Mouse (Mus musculus) spleen, adult 2 months (tissue): ENCODE data around the gene Kifc3.

ENCODE experiments used
- CTCF ChIP-seq: fragments of 200-500 bp; IDR thresholded peaks from 2 replicates; pipeline ENCODE4 v1.5.1; 2011; ENCODE audit warnings: mild to moderate bottlenecking, inconsistent platforms; ENCODE audit not compliant: insufficient read depth, insufficient read length, insufficient replicate concordance; ENCODE audit errors: extremely low read depth
- POLR2A ChIP-seq: fragments of 200-500 bp; IDR thresholded peaks from 2 replicates; pipeline ENCODE4 v1.6.1; 2011; ENCODE audit warnings: low read depth, low read length, inconsistent platforms

DNA sequence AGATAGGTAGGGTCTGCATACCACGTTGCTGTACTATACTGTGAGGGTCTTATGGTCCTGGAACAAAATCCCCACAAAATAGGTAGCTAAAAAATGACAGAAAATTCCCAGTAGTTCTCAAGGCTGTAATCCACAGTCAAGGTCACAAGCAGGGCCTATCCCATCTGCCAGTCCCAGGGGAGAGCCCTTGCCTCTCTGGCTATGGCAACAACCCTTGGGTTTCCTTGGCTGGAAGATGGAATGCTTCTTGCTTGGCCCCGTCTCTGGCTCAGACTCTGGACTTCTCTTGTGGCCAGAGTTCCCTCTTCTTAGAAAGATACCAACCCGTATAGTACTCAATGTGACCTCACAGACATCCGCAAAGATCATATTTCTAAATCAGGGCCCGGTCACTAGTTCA lies 47.3 kb downstream of the Kifc3 start:
- TF ChIP-seq CTCF (no peak), POLR2A (no peak)
